28 mouse cellular contexts compared by ENCODE assay signal in the genomic region with DNA sequence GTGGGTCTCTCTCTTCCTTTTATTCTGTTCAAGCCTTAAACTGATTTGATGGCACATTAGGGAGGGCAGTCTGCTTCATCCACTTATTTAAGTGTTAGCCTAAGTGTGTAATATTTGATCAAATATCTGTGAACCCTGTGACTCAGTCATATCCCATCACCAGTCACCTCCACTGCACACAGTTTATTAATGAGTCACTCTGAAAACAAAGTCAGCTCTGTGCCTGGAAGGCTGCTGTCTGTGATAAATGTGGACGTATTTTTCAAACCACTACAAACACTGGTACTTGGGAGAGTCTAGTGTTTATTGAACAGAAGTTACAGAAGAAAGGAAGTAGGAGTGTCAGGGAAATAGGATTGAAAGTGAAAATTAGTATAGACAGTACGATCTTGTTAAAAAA.
DNase-seq lines count a peak whose midpoint lies in the region; ATAC-seq and TF ChIP-seq lines count a peak whose summit lies in the region.
"Had no signal": no experiment of that assay in that cellular context is flagged by ENCODE, and none has a peak within 500 bp of the region (broad histone marks: within the 10 kb centered on the region; RNA-seq: fewer than 3 reads in every experiment).

No protein-coding gene starts in this region.

- CTCF ChIA-PET in Patski (lab: Charles Lee): no interaction called here

- H3K4me3 ChIP-seq in stomach, embryonic 16.5 days (replicated peaks; ENCODE audit: low read length): no peak overlapping the region
- H3K4me3 ChIP-seq: embryonic facial prominence, embryonic 12.5 days; forebrain, embryonic 10.5 days; forebrain, embryonic 15.5 days; gastrocnemius, adult 2 months; hindbrain, embryonic 10.5 days; hindbrain, embryonic 15.5 days; kidney, embryonic 15.5 days; limb, embryonic 13.5 days; liver, embryonic 12.5 days; midbrain, embryonic 13.5 days had no signal

- no peak overlapping the region for H3K9ac ChIP-seq in stomach, embryonic 16.5 days (ENCODE audit: low read length)
- H3K9ac ChIP-seq: embryonic facial prominence, embryonic 12.5 days; forebrain, embryonic 15.5 days; hindbrain, embryonic 15.5 days; kidney, embryonic 15.5 days; limb, embryonic 13.5 days; liver, embryonic 12.5 days; midbrain, embryonic 13.5 days had no signal

- 31% methylated on average over 2 of the region's 2 CpGs for WGBS in stomach, embryonic 16.5 days

- in situ Hi-C loops in Patski (cut with MboI; ENCODE audit: low pct_unique_long_range_greater_than_20kb): no loop called here

- H3K27ac ChIP-seq in stomach, embryonic 16.5 days (ENCODE audit: low read length): no peak overlapping the region
- H3K27ac ChIP-seq: embryonic facial prominence, embryonic 12.5 days; forebrain, embryonic 10.5 days; forebrain, embryonic 15.5 days; gastrocnemius, adult 2 months; hindbrain, embryonic 10.5 days; hindbrain, embryonic 15.5 days; kidney, embryonic 15.5 days; limb, embryonic 13.5 days; liver, embryonic 12.5 days; macrophage; midbrain, embryonic 13.5 days had no signal

- peak; percentile 38 for DNase-seq in 3134 (ENCODE audit: extremely low read depth, insufficient read length, low spot score)
- peak; percentile 45 for DNase-seq in 416B (ENCODE audit: low read depth)
- no peak for DNase-seq in Patski (ENCODE audit: low read depth, low spot score)
- DNase-seq in cerebellum, postnatal 4 days (ENCODE audit: low spot score in 2 of 2): no peak
- no peak for DNase-seq in heart, adult 9 months (ENCODE audit: low spot score in 2 of 2)
- DNase-seq in spleen, postnatal 14 days (ENCODE audit: low spot score in 2 of 2): no peak
- DNase-seq: adrenal gland, postnatal 10 days; cerebellum, adult 8-10 months; cerebellum, postnatal 25 days; gastrocnemius, adult 2 months; heart, postnatal 14 days; kidney, adult 18-20 months; kidney, postnatal 25 days; retina, postnatal 1 day; right cerebral cortex, postnatal 14 days; thymus, postnatal 4 days had no signal

- 0 out of 2 replicates have a peak, but pooled peaks cover 3% of the 10 kb centered on the region for H3K36me3 ChIP-seq in stomach, embryonic 16.5 days (ENCODE audit: control insufficient read depth, insufficient read depth, low read length)
- H3K36me3 ChIP-seq: embryonic facial prominence, embryonic 12.5 days; hindbrain, embryonic 15.5 days had no signal

- no peaks in the 10 kb centered on the region for H3K4me1 ChIP-seq in stomach, embryonic 16.5 days (ENCODE audit: control insufficient read depth, insufficient read depth, low read length)
- H3K4me1 ChIP-seq: embryonic facial prominence, embryonic 12.5 days; forebrain, embryonic 10.5 days; forebrain, embryonic 15.5 days; hindbrain, embryonic 10.5 days; hindbrain, embryonic 15.5 days; kidney, embryonic 15.5 days; limb, embryonic 13.5 days; liver, embryonic 12.5 days; midbrain, embryonic 13.5 days had no signal

- POLR2A ChIA-PET in Patski (lab: Charles Lee): interaction anchor here (0.8 kb wide), 1 partner anchor 324 kb away, joined by 3 read pairs; no protein-coding TSS in a partner anchor

- H3K9me3 ChIP-seq in stomach, embryonic 16.5 days (replicated peaks; ENCODE audit: control insufficient read depth, low read length): no peaks in the 10 kb centered on the region
- H3K9me3 ChIP-seq: embryonic facial prominence, embryonic 12.5 days; forebrain, embryonic 10.5 days; forebrain, embryonic 15.5 days; hindbrain, embryonic 10.5 days; hindbrain, embryonic 15.5 days; kidney, embryonic 15.5 days; limb, embryonic 13.5 days; liver, embryonic 12.5 days; midbrain, embryonic 13.5 days had no signal

- H3K4me2 ChIP-seq in stomach, embryonic 16.5 days (ENCODE audit: low read depth, low read length): no peak overlapping the region
- H3K4me2 ChIP-seq: embryonic facial prominence, embryonic 12.5 days; forebrain, embryonic 15.5 days; hindbrain, embryonic 15.5 days; kidney, embryonic 15.5 days; limb, embryonic 13.5 days; liver, embryonic 12.5 days; midbrain, embryonic 13.5 days had no signal

- H3K27me3 ChIP-seq in Patski: no peaks in the 10 kb centered on the region
- H3K27me3 ChIP-seq in stomach, embryonic 16.5 days (ENCODE audit: control insufficient read depth, insufficient read depth, low read length): no peaks in the 10 kb centered on the region
- H3K27me3 ChIP-seq: embryonic facial prominence, embryonic 12.5 days; forebrain, embryonic 15.5 days; hindbrain, embryonic 15.5 days; kidney, embryonic 15.5 days; limb, embryonic 13.5 days; liver, embryonic 12.5 days; midbrain, embryonic 13.5 days had no signal

- peak; percentile 97 for ATAC-seq in Patski
- ATAC-seq in stomach, embryonic 16.5 days (ENCODE audit: insufficient read depth, low FRiP score): peak; percentile 82; the same call in 1 of the 2 replicates
- ATAC-seq: forebrain, embryonic 15.5 days; inflammation-experienced regulatory T-cells, adult 6 months; liver, embryonic 12.5 days; midbrain, embryonic 13.5 days had no signal

- TF ChIP-seq CTCF in Patski (IDR thresholded peaks at IDR 0.05): no peak

Comparison
In these comparisons a context has a peak if more than half of its experiments do, and no peak if none do; other contexts are left out.
1. DNase-seq: peak in 3134 (single experiment) and 416B (single experiment); none in Patski (single experiment), cerebellum, postnatal 4 days (0 of 2), heart, adult 9 months (0 of 2) and spleen, postnatal 14 days (0 of 2).